Mouse (Mus musculus): ENCODE data around the gene Tead3.

GRCm38 (mm10) chr17:28391568-28392432 lies 41.2 kb upstream of the Tead3 start:
- TF ChIP-seq CTCF (IDR thresholded peaks at IDR 0.05; ENCODE audit: low read depth) (no peak), EP300 (IDR thresholded peaks at IDR 0.05; ENCODE audit: low read depth) (no peak)

Data from liver, embryonic 14.5 days (tissue).